Mouse (Mus musculus): ENCODE results near the gene Vps8. TPM values are rescaled to one million over a fixed set of nuclear protein-coding genes. Genes with fewer than 3 reads are reported as not detected.

The Vps8 gene
- polyA plus RNA-seq, 2 experiments: 11.0 to 15.2 TPM

DNA sequence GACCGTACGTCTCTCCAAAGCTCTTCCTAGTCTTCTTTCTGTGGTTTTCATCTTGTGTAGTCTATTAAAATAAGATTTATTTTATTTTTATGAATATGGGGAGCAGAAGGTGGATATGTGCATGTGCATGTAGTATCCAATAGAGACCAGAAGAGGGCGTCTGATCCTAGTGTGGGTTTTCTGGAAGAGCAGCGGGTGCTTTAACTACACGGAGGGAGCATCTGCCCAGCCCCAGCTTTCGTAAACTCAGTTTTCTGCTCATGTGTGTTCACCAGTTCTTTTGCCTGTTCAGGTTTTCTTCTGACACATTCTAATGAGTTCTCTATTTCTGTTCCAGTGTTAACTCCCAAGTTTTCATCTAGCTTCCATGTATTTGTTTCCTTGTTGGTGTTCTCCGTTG is 192.9 kb downstream of the Vps8 start:
- 61% methylated on average over 7 of the region's 7 CpGs for WGBS
- DNase-seq (ENCODE audit: low spot score): no peak

DNA sequence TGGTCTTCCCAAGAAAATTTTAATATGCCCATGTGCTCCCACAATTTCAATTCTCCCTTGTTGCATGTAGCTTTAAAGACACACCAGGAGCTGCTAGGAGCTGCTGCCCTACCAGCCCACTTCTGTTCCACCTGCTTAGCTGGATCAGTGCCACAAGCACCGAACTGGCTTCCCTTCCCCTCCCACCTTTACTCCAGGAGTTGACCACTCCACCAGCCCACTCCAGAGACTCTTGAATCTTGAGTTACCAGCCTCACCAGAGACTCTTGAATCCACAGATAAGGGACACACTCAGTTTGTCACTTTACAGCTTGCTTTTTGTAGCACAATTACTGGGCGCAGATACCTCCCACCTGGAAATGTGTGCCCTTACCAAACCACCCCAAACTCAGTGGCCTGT is 197.7 kb downstream of the Vps8 start:
- Histone ChIP-seq H3K4me3 (replicated peaks; ENCODE audit: low read length) (no peak overlapping the region), H3K4me2 (replicated peaks; ENCODE audit: low read depth, low read length, severe bottlenecking) (no peak overlapping the region), H3K4me1 (ENCODE audit: control insufficient read depth, insufficient read depth, low read length) (no peaks in the 10 kb centered on the region), H3K36me3 (ENCODE audit: control insufficient read depth, insufficient read depth, low read length) (no peaks in the 10 kb centered on the region), H3K9ac (ENCODE audit: low read depth, low read length, severe bottlenecking) (no peak overlapping the region), H3K27ac (replicated peaks; ENCODE audit: low read depth, low read length) (no peak overlapping the region), H3K9me3 (ENCODE audit: control insufficient read depth, low read length) (no peaks in the 10 kb centered on the region), H3K27me3 (ENCODE audit: control insufficient read depth, insufficient read depth, low read length) (no peaks in the 10 kb centered on the region)
- DNase-seq (ENCODE audit: low spot score) (no peak), ATAC-seq (ENCODE audit: low FRiP score, low read depth) (no peak)
- WGBS: 66% methylated on average over 2 of the region's 2 CpGs
- no peak for TF ChIP-seq POLR2A (IDR thresholded peaks at IDR 0.05; ENCODE audit: borderline replicate concordance, extremely low read depth, insufficient read depth, insufficient read length)

More for the DNA sequence above, 192.9 kb downstream of the Vps8 start:
- no peak for TF ChIP-seq POLR2A (IDR thresholded peaks at IDR 0.05; ENCODE audit: borderline replicate concordance, extremely low read depth, insufficient read depth, insufficient read length)
- no peaks in the 10 kb centered on the region for H3K4me1 ChIP-seq (ENCODE audit: control insufficient read depth, insufficient read depth, low read length)
- H3K27me3 ChIP-seq (ENCODE audit: control insufficient read depth, insufficient read depth, low read length): no peaks in the 10 kb centered on the region
- no peak for ATAC-seq (ENCODE audit: low FRiP score, low read depth)
- no peaks in the 10 kb centered on the region for H3K9me3 ChIP-seq (ENCODE audit: control insufficient read depth, low read length)
- H3K4me3 ChIP-seq (replicated peaks; ENCODE audit: low read length): no peak overlapping the region
- no peak overlapping the region for H3K27ac ChIP-seq (replicated peaks; ENCODE audit: low read depth, low read length)
- no peak overlapping the region for H3K9ac ChIP-seq (ENCODE audit: low read depth, low read length, severe bottlenecking)
- H3K4me2 ChIP-seq (replicated peaks; ENCODE audit: low read depth, low read length, severe bottlenecking): no peak overlapping the region
- no peaks in the 10 kb centered on the region for H3K36me3 ChIP-seq (ENCODE audit: control insufficient read depth, insufficient read depth, low read length)

DNA sequence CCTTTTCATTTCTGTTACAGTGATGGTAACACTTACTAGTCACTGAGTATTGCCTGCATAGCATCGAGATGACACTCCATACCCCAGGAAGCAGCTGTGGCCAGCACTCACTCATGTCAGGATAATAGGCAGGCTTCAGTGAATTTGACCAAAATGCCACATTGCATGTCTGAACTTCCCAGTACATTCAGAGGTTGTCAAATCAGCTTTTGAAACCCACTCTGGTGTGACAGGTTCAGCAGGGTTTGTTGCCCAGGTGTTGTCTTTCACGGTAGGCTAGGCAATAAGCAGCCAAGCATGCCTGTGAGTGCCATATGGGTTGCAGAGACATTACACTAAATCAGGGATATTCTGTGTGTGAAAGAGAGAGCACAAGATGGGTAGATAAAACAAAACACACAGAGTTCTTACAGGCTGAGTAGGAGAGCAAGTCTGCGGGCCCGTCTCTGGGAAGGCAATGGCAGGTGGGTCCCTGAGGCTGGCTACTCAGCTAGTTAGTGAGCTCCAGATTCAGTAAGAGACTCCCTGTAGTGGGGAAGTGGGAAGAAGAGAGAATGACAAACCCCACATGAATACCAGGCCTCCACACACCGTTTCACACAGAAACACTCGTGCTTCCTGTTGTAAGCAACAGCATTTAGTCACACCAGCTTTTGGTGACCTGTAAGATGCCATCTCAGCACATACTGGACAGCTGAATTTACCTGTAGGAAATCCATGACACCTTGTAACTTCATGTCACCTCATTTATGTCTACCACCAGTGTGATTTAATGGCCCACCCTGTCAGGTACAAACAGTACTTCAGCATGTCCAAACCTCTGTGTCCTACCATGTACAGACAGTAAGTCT is 203.1 kb downstream of the Vps8 start:
- Histone ChIP-seq H3K27me3 (ENCODE audit: control insufficient read depth, insufficient read depth, low read length) (no peaks in the 10 kb centered on the region), H3K9me3 (ENCODE audit: control insufficient read depth, low read length) (no peaks in the 10 kb centered on the region), H3K4me2 (replicated peaks; ENCODE audit: low read depth, low read length, severe bottlenecking) (no peak overlapping the region), H3K36me3 (ENCODE audit: control insufficient read depth, insufficient read depth, low read length) (no peaks in the 10 kb centered on the region), H3K4me1 (ENCODE audit: control insufficient read depth, insufficient read depth, low read length) (peaks cover 9% of the 10 kb centered on the region), H3K27ac (replicated peaks; ENCODE audit: low read depth, low read length) (no peak overlapping the region), H3K9ac (ENCODE audit: low read depth, low read length, severe bottlenecking) (no peak overlapping the region), H3K4me3 (replicated peaks; ENCODE audit: low read length) (no peak overlapping the region)
- DNase-seq (ENCODE audit: low spot score) (no peak), ATAC-seq (ENCODE audit: low FRiP score, low read depth) (no peak)
- WGBS: 62% methylated on average over 6 of the region's 6 CpGs
- no peak for TF ChIP-seq POLR2A (IDR thresholded peaks at IDR 0.05; ENCODE audit: borderline replicate concordance, extremely low read depth, insufficient read depth, insufficient read length)

DNA sequence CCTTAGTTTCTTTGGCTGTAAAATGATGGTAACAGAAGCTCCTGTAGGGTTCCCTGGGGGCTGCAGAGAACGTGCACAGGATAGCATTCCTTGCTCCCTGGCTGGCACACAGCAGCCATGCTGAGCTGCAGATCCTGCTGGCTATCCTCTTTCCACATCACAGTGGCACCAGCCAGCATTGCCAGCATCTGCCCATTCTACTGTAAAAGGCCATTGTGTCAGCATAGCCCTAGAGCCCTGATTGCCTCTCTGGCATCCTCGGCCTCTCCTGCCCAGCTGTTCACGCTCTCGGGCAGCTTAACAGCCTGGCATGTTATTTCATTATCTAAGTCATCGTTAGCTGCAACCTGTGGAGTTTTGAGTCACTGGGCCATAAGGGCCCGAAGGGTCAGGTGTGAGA is 204.3 kb downstream of the Vps8 start:
- no peak for TF ChIP-seq POLR2A (IDR thresholded peaks at IDR 0.05; ENCODE audit: borderline replicate concordance, extremely low read depth, insufficient read depth, insufficient read length)
- no peak overlapping the region for H3K4me2 ChIP-seq (replicated peaks; ENCODE audit: low read depth, low read length, severe bottlenecking)
- H3K27me3 ChIP-seq (ENCODE audit: control insufficient read depth, insufficient read depth, low read length): no peaks in the 10 kb centered on the region
- no peak for ATAC-seq (ENCODE audit: low FRiP score, low read depth)
- peaks cover 9% of the 10 kb centered on the region for H3K4me1 ChIP-seq (ENCODE audit: control insufficient read depth, insufficient read depth, low read length)
- H3K36me3 ChIP-seq (ENCODE audit: control insufficient read depth, insufficient read depth, low read length): no peaks in the 10 kb centered on the region
- 48% methylated on average over 6 of the region's 6 CpGs for WGBS
- H3K4me3 ChIP-seq (replicated peaks; ENCODE audit: low read length): no peak overlapping the region
- H3K27ac ChIP-seq (replicated peaks; ENCODE audit: low read depth, low read length): no peak overlapping the region
- H3K9ac ChIP-seq (ENCODE audit: low read depth, low read length, severe bottlenecking): no peak overlapping the region
- DNase-seq (ENCODE audit: low spot score): no peak
- H3K9me3 ChIP-seq (ENCODE audit: control insufficient read depth, low read length): no peaks in the 10 kb centered on the region

DNA sequence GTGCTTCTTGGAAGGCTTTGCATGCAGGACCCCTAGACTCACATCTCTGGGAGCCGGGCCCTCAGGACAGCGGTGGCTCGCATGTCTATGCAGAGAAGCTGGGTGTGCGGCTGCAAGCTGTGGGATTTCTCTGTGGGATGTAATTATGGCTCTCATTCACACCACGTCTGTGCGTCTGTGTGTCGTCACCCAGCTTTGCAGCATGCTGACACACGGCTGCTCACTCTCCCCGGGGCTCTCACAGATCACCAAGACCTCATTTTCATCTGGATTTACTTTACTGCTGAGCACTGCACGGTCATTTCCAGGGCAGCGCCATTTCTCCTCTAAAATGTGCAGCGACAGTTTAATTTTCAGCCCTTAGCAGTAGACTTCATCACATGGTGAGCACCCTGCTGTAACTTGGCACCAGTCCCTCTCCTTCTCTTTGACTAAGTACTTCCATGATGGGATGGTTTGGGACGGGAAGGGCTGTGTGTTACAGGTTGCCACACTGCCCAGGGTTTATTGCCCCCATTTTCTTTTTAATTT is 205.2 kb downstream of the Vps8 start:
- Histone ChIP-seq H3K4me3 (replicated peaks; ENCODE audit: low read length) (no peak overlapping the region), H3K36me3 (ENCODE audit: control insufficient read depth, insufficient read depth, low read length) (no peaks in the 10 kb centered on the region), H3K9me3 (ENCODE audit: control insufficient read depth, low read length) (no peaks in the 10 kb centered on the region), H3K4me1 (ENCODE audit: control insufficient read depth, insufficient read depth, low read length) (peaks cover 9% of the 10 kb centered on the region), H3K4me2 (replicated peaks; ENCODE audit: low read depth, low read length, severe bottlenecking) (0 out of 2 replicates have a peak overlapping the region, but pooled peaks have one; percentile 1), H3K27me3 (ENCODE audit: control insufficient read depth, insufficient read depth, low read length) (no peaks in the 10 kb centered on the region), H3K27ac (replicated peaks; ENCODE audit: low read depth, low read length) (no peak overlapping the region), H3K9ac (ENCODE audit: low read depth, low read length, severe bottlenecking) (no peak overlapping the region)
- no peak for TF ChIP-seq POLR2A (IDR thresholded peaks at IDR 0.05; ENCODE audit: borderline replicate concordance, extremely low read depth, insufficient read depth, insufficient read length)
- WGBS: 26% methylated on average over 13 of the region's 13 CpGs
- peak; percentile 13 for DNase-seq (ENCODE audit: low spot score)
- peak; percentile 73 for ATAC-seq (ENCODE audit: low FRiP score, low read depth)
